Mouse (Mus musculus) C2C12 (cell line): ENCODE results near the gene Rbfox2. TPM values are rescaled to one million over a fixed set of nuclear protein-coding genes. Genes with fewer than 3 reads are reported as not detected.

Experiments used
- H3K27me3 ChIP-seq: one replicate; pipeline ENCODE4 v1.6.1; 2011; ENCODE audit not compliant: control insufficient read depth, insufficient read depth, insufficient read length
- H3K36me3 ChIP-seq: one replicate; pipeline ENCODE4 v1.6.1; 2011; ENCODE audit not compliant: control insufficient read depth, insufficient read depth
- H3K4me3 ChIP-seq: one replicate; pipeline ENCODE4 v1.5.1; 2011; ENCODE audit warnings: mild to moderate bottlenecking, control low read depth; ENCODE audit not compliant: poor library complexity, insufficient read depth, severe bottlenecking
- H3K79me2 ChIP-seq: one replicate; pipeline ENCODE4 v1.6.1; 2011; ENCODE audit not compliant: control insufficient read depth, insufficient read depth
- H3K79me3 ChIP-seq: one replicate; pipeline ENCODE4 v1.6.1; 2011; ENCODE audit warnings: low read depth, control low read depth
- H3ac ChIP-seq: one replicate; pipeline ENCODE3; 2011; ENCODE audit warnings: low read depth; ENCODE audit not compliant: control insufficient read depth, insufficient read length
- CEBPB ChIP-seq: IDR thresholded peaks from one replicate; pipeline ENCODE4 v1.6.1; 2011; ENCODE audit warnings: low read depth, mild to moderate bottlenecking, control low read depth, moderate library complexity
- CTCF ChIP-seq: IDR thresholded peaks from one replicate; pipeline ENCODE4 v1.5.1; 2011; ENCODE audit not compliant: control insufficient read depth, insufficient read depth, insufficient read length
- FOSL1 ChIP-seq: IDR thresholded peaks from one replicate; pipeline ENCODE4 v1.8.0; 2011; ENCODE audit warnings: mild to moderate bottlenecking, low read length; ENCODE audit not compliant: poor library complexity, insufficient read depth, severe bottlenecking
- MAX ChIP-seq: IDR thresholded peaks from one replicate; pipeline ENCODE4 v1.6.1; 2011; ENCODE audit warnings: mild to moderate bottlenecking, control low read depth
- MYOD1 ChIP-seq: IDR thresholded peaks from one replicate; pipeline ENCODE4 v1.6.1; 2011; ENCODE audit warnings: low read depth; ENCODE audit not compliant: control insufficient read depth, insufficient read length
- MYOG ChIP-seq: IDR thresholded peaks from one replicate; pipeline ENCODE4 v1.6.1; 2011; ENCODE audit not compliant: control insufficient read depth, insufficient read length; ENCODE audit errors: extremely low read depth
- USF1 ChIP-seq: IDR thresholded peaks from one replicate; pipeline ENCODE4 v1.6.1; 2011; ENCODE audit warnings: low read depth, mild to moderate bottlenecking, control low read depth, moderate library complexity
- polyA plus RNA-seq: library from polyadenylated mRNA; unstranded; fragments of >200 nt; fragmentation: generic; extraction: Trizol; gene quantifications from one replicate; pipeline ENCODE4 v1.2.1, GENCODE M21; 2012; ENCODE audit warnings: missing spikeins

The Rbfox2 gene
- polyA plus RNA-seq, 1 experiment: 72.3 TPM

GRCm38 (mm10) chr15:77117209-77117608, 189.6 kb downstream of the Rbfox2 start:
- Histone ChIP-seq H3K79me3 (peaks cover 76% of the 10 kb centered on the region), H3K4me3 (no peak overlapping the region), H3ac (no peak overlapping the region), H3K36me3 (peaks cover 83% of the 10 kb centered on the region), H3K79me2 (peaks cover 98% of the 10 kb centered on the region), H3K27me3 (no peaks in the 10 kb centered on the region)
- TF ChIP-seq USF1 (no peak), CTCF (no peak), MYOD1 (no peak), MAX (no peak), MYOG (no peak)

GRCm38 (mm10) chr15:77116139-77116722, 190.6 kb downstream of the Rbfox2 start:
- Histone ChIP-seq H3K36me3 (peaks cover 92% of the 10 kb centered on the region), H3K79me2 (peaks cover 96% of the 10 kb centered on the region), H3ac (no peak overlapping the region), H3K79me3 (peaks cover 70% of the 10 kb centered on the region), H3K27me3 (no peaks in the 10 kb centered on the region), H3K4me3 (no peak overlapping the region)
- TF ChIP-seq MAX: no peak
- no peak for TF ChIP-seq MYOD1
- no peak for TF ChIP-seq MYOG
- TF ChIP-seq FOSL1: no peak
- no peak for TF ChIP-seq USF1
- TF ChIP-seq CEBPB: no peak
- TF ChIP-seq CTCF: no peak

- TF ChIP-seq CTCF (no peak), MYOG (no peak), USF1 (no peak), MAX (no peak), MYOD1 (no peak), FOSL1 (no peak), CEBPB (no peak)
- H3K36me3 ChIP-seq: peaks cover 92% of the 10 kb centered on the region
These were observed 191.3 kb downstream of the Rbfox2 start for GRCm38 (mm10) chr15:77115456-77115855.

GRCm38 (mm10) chr15:77113591-77113990, 193.2 kb downstream of the Rbfox2 start:
- peaks cover 92% of the 10 kb centered on the region for H3K36me3 ChIP-seq

More at GRCm38 (mm10) chr15:77115456-77115855, 191.3 kb downstream of the Rbfox2 start:
- H3K79me3 ChIP-seq: peaks cover 62% of the 10 kb centered on the region
- no peak overlapping the region for H3K4me3 ChIP-seq
- H3ac ChIP-seq: no peak overlapping the region
- H3K79me2 ChIP-seq: peaks cover 95% of the 10 kb centered on the region
- no peaks in the 10 kb centered on the region for H3K27me3 ChIP-seq

GRCm38 (mm10) chr15:77112378-77112777, 194.4 kb downstream of the Rbfox2 start:
- no peaks in the 10 kb centered on the region for H3K27me3 ChIP-seq
- no peak overlapping the region for H3ac ChIP-seq
- peaks cover 99% of the 10 kb centered on the region for H3K36me3 ChIP-seq
- H3K79me3 ChIP-seq: peaks cover 34% of the 10 kb centered on the region
- no peak overlapping the region for H3K4me3 ChIP-seq
- TF ChIP-seq MAX: no peak
- no peak for TF ChIP-seq CTCF
- TF ChIP-seq MYOD1: no peak
- no peak for TF ChIP-seq CEBPB
- no peak for TF ChIP-seq FOSL1
- no peak for TF ChIP-seq USF1
- TF ChIP-seq MYOG: no peak
- H3K79me2 ChIP-seq: peaks cover 89% of the 10 kb centered on the region

More at GRCm38 (mm10) chr15:77113591-77113990, 193.2 kb downstream of the Rbfox2 start:
- H3K27me3 ChIP-seq: no peaks in the 10 kb centered on the region
- peaks cover 44% of the 10 kb centered on the region for H3K79me3 ChIP-seq
- peaks cover 92% of the 10 kb centered on the region for H3K79me2 ChIP-seq
- H3K4me3 ChIP-seq: no peak overlapping the region
- H3ac ChIP-seq: no peak overlapping the region
- no peak for TF ChIP-seq FOSL1
- TF ChIP-seq MYOD1: no peak
- no peak for TF ChIP-seq CEBPB
- no peak for TF ChIP-seq MYOG
- TF ChIP-seq CTCF: no peak
- no peak for TF ChIP-seq MAX
- TF ChIP-seq USF1: no peak

GRCm38 (mm10) chr15:77111924-77112323, 194.9 kb downstream of the Rbfox2 start:
- H3K79me2 ChIP-seq: peaks cover 89% of the 10 kb centered on the region
- peaks cover 99% of the 10 kb centered on the region for H3K36me3 ChIP-seq
- TF ChIP-seq FOSL1 (no peak), USF1 (no peak), CEBPB (no peak), MYOG (no peak), MYOD1 (no peak), CTCF (no peak), MAX (no peak)
- H3K27me3 ChIP-seq: no peaks in the 10 kb centered on the region
- no peak overlapping the region for H3K4me3 ChIP-seq
- H3K79me3 ChIP-seq: peaks cover 30% of the 10 kb centered on the region
- no peak overlapping the region for H3ac ChIP-seq
